Mouse (Mus musculus): ENCODE results near the gene Prpf19. TPM values are rescaled to one million over a fixed set of nuclear protein-coding genes. Genes with fewer than 3 reads are reported as not detected.

Prpf19 gene
- polyA plus RNA-seq, 1 experiment, result 146 TPM

- Histone ChIP-seq H3K27me3 (ENCODE audit: control insufficient read depth, insufficient read depth, low read length) (peaks cover 3% of the 10 kb centered on the region), H3K4me3 (ENCODE audit: extremely low read depth, insufficient read depth, insufficient read length) (no peak overlapping the region), H3K36me3 (ENCODE audit: control insufficient read depth, insufficient read depth, low read length) (peaks cover 22% of the 10 kb centered on the region), H3K4me1 (ENCODE audit: control insufficient read depth, insufficient read depth, insufficient read length) (peaks cover 7% of the 10 kb centered on the region), H3K27ac (ENCODE audit: insufficient read depth, low read length) (no peak overlapping the region)
- TF ChIP-seq CTCF (IDR thresholded peaks at IDR 0.05; ENCODE audit: extremely low read depth, insufficient read depth, insufficient read length, insufficient replicate concordance) (no peak), POLR2A (IDR thresholded peaks at IDR 0.05; ENCODE audit: low read depth, low read length) (no peak)
- no peak for DNase-seq (ENCODE audit: low read depth in 1 of 2, low spot score in 2 of 2)
- WGBS, result 94% methylated on average over 3 of the region's 3 CpGs
These were observed 24.4 kb upstream of the Prpf19 start for GRCm38 (mm10) chr19:10870676-10871075.

- 91% methylated on average over 14 of the region's 14 CpGs for WGBS
These were observed 23.6 kb upstream of the Prpf19 start for GRCm38 (mm10) chr19:10871328-10871961.

GRCm38 (mm10) chr19:10878201-10878837 is 16.7 kb upstream of the Prpf19 start:
- Histone ChIP-seq H3K36me3 (ENCODE audit: control insufficient read depth, insufficient read depth, low read length) (peaks cover 9% of the 10 kb centered on the region), H3K4me3 (ENCODE audit: extremely low read depth, insufficient read depth, insufficient read length) (no peak overlapping the region), H3K27ac (ENCODE audit: insufficient read depth, low read length) (no peak overlapping the region), H3K4me1 (ENCODE audit: control insufficient read depth, insufficient read depth, insufficient read length) (peaks cover 6% of the 10 kb centered on the region; the same call in 1 of the 2 replicates), H3K27me3 (ENCODE audit: control insufficient read depth, insufficient read depth, low read length) (no peaks in the 10 kb centered on the region)
- WGBS, result 88% methylated on average over 7 of the region's 7 CpGs
- TF ChIP-seq CTCF (IDR thresholded peaks at IDR 0.05; ENCODE audit: extremely low read depth, insufficient read depth, insufficient read length, insufficient replicate concordance) (no peak), POLR2A (IDR thresholded peaks at IDR 0.05; ENCODE audit: low read depth, low read length) (no peak)
- no peak for DNase-seq (ENCODE audit: low read depth in 1 of 2, low spot score in 2 of 2)

More at GRCm38 (mm10) chr19:10871328-10871961, 23.6 kb upstream of the Prpf19 start:
- H3K27ac ChIP-seq (ENCODE audit: insufficient read depth, low read length), result no peak overlapping the region
- DNase-seq (ENCODE audit: low read depth in 1 of 2, low spot score in 2 of 2), result no peak
- H3K4me3 ChIP-seq (ENCODE audit: extremely low read depth, insufficient read depth, insufficient read length), result no peak overlapping the region
- peaks cover 22% of the 10 kb centered on the region for H3K36me3 ChIP-seq (ENCODE audit: control insufficient read depth, insufficient read depth, low read length)
- peaks cover 7% of the 10 kb centered on the region for H3K4me1 ChIP-seq (ENCODE audit: control insufficient read depth, insufficient read depth, insufficient read length)
- TF ChIP-seq CTCF (IDR thresholded peaks at IDR 0.05; ENCODE audit: extremely low read depth, insufficient read depth, insufficient read length, insufficient replicate concordance), result no peak
- TF ChIP-seq POLR2A (IDR thresholded peaks at IDR 0.05; ENCODE audit: low read depth, low read length), result no peak
- peaks cover 3% of the 10 kb centered on the region for H3K27me3 ChIP-seq (ENCODE audit: control insufficient read depth, insufficient read depth, low read length)

- 14% methylated on average over 7 of the region's 7 CpGs for WGBS
- peaks cover 6% of the 10 kb centered on the region; the same call in 1 of the 2 replicates for H3K4me1 ChIP-seq (ENCODE audit: control insufficient read depth, insufficient read depth, insufficient read length)
- no peak overlapping the region for H3K4me3 ChIP-seq (ENCODE audit: extremely low read depth, insufficient read depth, insufficient read length)
- peak; percentile 73 to 79 for DNase-seq (ENCODE audit: low read depth in 1 of 2, low spot score in 2 of 2)
- H3K36me3 ChIP-seq (ENCODE audit: control insufficient read depth, insufficient read depth, low read length), result no peaks in the 10 kb centered on the region
- TF ChIP-seq CTCF (IDR thresholded peaks at IDR 0.05; ENCODE audit: extremely low read depth, insufficient read depth, insufficient read length, insufficient replicate concordance) (peak; percentile 29; the same call in 1 of the 2 replicates), POLR2A (IDR thresholded peaks at IDR 0.05; ENCODE audit: low read depth, low read length) (no peak)
- H3K27me3 ChIP-seq (ENCODE audit: control insufficient read depth, insufficient read depth, low read length), result no peaks in the 10 kb centered on the region
- H3K27ac ChIP-seq (ENCODE audit: insufficient read depth, low read length), result no peak overlapping the region
These were observed 14.7 kb upstream of the Prpf19 start for GRCm38 (mm10) chr19:10880085-10880974.

- H3K27ac ChIP-seq (ENCODE audit: insufficient read depth, low read length), result peak overlapping the region; percentile 39; the same call in 1 of the 2 replicates
These were observed 14.0 kb upstream of the Prpf19 start for GRCm38 (mm10) chr19:10880975-10881425.

GRCm38 (mm10) chr19:10881426-10882154 is 13.4 kb upstream of the Prpf19 start, which contains the start of gene Tmem109:
Tmem109 (minus strand) TSS chr19:10882001.
- under 1% methylated on average over 49 of the region's 49 CpGs for WGBS
- no peaks in the 10 kb centered on the region for H3K27me3 ChIP-seq (ENCODE audit: control insufficient read depth, insufficient read depth, low read length)
- TF ChIP-seq CTCF (IDR thresholded peaks at IDR 0.05; ENCODE audit: extremely low read depth, insufficient read depth, insufficient read length, insufficient replicate concordance) (no peak), POLR2A (IDR thresholded peaks at IDR 0.05; ENCODE audit: low read depth, low read length) (no peak; the same call in 1 of the 2 replicates)
- H3K4me3 ChIP-seq (ENCODE audit: extremely low read depth, insufficient read depth, insufficient read length), result peak within 1 kb of the TSS; percentile 74
- DNase-seq (ENCODE audit: low read depth in 1 of 2, low spot score in 2 of 2), result peak; percentile 78 to 87
- H3K36me3 ChIP-seq (ENCODE audit: control insufficient read depth, insufficient read depth, low read length), result no peaks in the 10 kb centered on the region
- H3K27ac ChIP-seq (ENCODE audit: insufficient read depth, low read length), result peak within 1 kb of the TSS; percentile 78
- H3K4me1 ChIP-seq (ENCODE audit: control insufficient read depth, insufficient read depth, insufficient read length), result peaks cover 6% of the 10 kb centered on the region; the same call in 1 of the 2 replicates

More at GRCm38 (mm10) chr19:10880975-10881425, 14.0 kb upstream of the Prpf19 start:
- H3K4me3 ChIP-seq (ENCODE audit: extremely low read depth, insufficient read depth, insufficient read length), result peak overlapping the region; percentile 74
- 2% methylated on average over 13 of the region's 14 CpGs for WGBS
- TF ChIP-seq POLR2A (IDR thresholded peaks at IDR 0.05; ENCODE audit: low read depth, low read length) (no peak), CTCF (IDR thresholded peaks at IDR 0.05; ENCODE audit: extremely low read depth, insufficient read depth, insufficient read length, insufficient replicate concordance) (no peak)
- H3K36me3 ChIP-seq (ENCODE audit: control insufficient read depth, insufficient read depth, low read length), result no peaks in the 10 kb centered on the region
- no peak for DNase-seq (ENCODE audit: low read depth in 1 of 2, low spot score in 2 of 2)
- peaks cover 6% of the 10 kb centered on the region; the same call in 1 of the 2 replicates for H3K4me1 ChIP-seq (ENCODE audit: control insufficient read depth, insufficient read depth, insufficient read length)
- H3K27me3 ChIP-seq (ENCODE audit: control insufficient read depth, insufficient read depth, low read length), result no peaks in the 10 kb centered on the region

Measured in spleen, adult 2 months (tissue).